Mouse (Mus musculus) frontal cortex, postnatal 36 days (tissue): Measurements from ENCODE around the gene Cpeb4.

Experiments used
- DNase-seq, 2 experiments: peaks; one replicate each; pipeline ENCODE4 v3.0.0; 2022; ENCODE audit warnings: low spot score in 2 of 2

The Cpeb4 gene

DNA sequence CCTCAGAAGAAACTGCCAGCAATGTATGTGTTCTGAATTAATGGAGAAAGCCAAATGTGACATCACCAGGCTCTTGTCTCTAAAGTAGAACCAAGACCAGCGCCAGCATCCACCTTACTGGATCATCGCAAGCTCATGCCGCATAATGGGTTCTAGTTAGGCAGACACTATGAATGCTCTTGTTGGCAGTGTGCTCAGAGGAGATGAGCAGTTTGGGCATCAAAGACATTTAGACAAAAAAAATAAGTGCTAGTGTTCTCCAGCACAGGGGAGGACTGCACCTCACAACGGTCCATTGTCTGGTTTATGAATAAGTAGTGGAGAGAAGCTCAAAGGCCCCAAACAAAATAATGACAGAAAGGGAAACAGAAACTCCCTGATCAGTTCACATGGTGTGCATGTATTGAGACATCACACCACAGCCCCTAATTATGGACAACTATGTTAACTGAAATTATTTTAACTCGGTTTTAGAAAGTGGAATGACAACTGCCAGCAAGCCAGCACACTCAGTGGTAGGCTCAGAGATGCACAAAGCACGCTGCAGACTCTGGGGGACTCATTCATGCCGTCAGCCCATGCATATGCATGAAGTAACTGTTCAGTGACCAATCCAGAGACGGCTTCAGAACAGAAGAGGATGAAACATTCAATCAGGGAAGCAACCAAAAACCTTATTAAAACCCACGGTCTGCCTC, 25.1 kb upstream of the Cpeb4 start:
- DNase-seq = no peak

DNA sequence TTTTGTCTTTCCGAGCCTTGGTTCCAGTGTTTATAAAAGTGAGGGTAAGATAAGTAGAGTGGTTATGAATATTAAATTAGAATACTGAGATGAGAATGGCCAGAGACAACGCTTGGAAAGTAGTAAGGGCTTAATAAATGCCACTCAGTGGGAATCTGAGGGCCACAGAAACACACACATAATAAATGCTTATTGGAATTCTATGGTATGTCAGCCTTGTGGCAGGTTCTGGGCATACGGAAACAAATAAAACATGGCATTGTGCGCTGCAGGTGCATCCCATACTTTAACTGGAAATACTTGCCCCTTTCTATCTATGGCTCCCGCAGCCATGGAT, 24.6 kb upstream of the Cpeb4 start:
- DNase-seq = no peak

DNA sequence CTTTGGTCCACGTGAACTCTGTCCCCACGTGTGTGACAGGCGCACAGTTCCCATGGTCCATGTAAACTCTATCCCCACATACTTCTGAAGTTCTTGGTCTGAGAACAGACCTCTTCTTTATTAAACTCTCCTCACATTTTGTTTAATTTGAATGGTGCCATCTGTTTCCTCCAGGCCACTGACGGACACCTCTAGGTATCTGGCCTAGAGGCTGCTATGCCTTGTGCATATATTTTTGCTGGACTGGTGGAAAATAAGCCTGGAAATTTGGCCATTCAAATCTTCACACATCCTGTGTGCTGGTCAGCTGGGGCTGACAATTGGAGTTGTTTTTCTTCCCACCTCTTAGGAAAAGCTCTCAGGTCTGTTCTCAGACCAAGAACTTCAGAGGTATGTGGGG, 23.3 kb upstream of the Cpeb4 start:
- DNase-seq = no peak

DNA sequence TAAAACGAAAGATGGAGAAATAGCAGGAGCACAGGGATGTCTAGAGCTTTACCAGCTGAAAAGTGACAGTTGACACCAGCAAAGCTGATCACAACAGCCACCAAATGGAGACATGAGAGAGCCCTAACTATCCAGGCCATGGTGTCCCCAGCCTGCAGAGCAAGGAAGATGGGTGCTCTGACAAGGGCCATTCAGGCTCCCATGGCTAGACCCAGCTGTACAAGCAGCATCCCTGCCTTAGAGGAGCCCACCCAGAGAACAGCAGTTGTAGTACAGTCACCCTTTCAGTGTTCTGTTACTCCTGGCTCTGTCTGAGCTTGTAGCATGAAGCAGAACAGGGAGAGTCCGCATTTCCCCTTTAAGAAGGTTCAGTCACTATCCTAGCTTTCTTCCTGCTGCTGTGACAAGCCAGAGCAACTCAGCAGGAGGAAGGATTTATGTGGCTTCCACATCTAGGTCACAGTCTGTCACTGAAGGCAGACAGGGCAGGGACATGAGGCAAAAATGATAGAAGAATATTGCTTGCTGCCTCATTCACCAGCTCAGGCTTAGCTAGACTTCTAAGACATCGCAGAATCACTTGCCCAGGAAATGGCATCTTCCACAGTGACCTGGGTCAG, 21.7 kb upstream of the Cpeb4 start:
- no peak for DNase-seq

DNA sequence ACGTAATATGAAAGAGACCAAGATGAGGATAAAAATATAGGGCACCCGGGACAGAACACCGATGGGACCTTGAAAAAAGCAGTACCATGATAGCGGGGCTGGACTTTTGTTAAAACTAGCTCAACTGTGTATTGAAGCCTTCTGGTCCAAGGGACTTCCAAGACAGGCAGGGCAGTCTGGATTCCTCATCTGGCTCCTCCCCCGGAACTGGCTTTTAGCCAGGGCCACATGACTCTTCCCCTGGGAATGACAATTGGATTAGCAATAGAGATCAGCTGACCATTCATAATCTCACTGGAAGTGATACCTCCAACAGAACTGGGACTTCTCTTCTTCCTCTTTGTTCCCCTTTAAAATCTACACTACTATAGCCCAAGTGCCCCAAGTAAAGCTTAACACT, 21.0 kb upstream of the Cpeb4 start:
- no peak for DNase-seq

DNA sequence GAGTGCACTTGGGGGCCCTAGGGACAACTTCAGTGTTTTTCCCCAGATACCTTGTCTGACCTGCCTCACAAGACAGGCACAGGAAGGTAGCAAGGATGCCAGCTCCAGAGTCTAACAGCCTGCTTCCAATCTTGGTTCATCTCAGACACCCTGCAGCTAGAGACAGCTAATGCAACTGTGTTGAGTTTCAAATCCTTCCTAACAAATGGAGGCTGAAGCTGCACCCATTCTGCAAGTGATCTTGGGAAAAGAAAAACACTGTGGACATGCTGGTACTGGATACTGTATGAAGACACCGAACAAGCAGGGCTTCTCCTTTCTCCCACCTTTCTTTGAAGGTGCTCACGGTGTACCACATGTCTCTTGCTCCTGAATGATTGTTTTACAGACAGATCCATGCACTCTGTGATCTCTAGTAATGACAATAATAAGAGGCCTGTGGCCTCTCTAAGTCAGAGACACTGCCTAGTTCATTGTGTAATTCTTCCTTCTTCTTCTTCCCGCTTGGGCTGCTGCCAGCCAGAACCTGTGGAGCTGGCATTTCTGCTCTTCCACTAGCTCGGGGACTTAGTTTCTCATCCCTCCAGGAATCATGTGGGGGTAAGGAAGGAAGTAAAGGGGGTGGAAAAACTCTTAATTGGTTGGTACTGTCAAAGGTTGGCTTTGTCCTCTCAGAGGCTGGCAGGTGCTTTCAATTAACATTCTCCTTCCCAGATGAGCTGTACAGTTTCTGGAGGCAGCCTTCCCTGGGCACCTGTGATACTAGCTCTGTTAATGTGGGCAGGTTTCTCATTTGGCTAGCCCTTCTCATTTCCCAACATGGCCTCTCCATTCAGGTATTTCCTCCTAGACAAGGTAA, 20.1 kb upstream of the Cpeb4 start:
- no peak for DNase-seq

DNA sequence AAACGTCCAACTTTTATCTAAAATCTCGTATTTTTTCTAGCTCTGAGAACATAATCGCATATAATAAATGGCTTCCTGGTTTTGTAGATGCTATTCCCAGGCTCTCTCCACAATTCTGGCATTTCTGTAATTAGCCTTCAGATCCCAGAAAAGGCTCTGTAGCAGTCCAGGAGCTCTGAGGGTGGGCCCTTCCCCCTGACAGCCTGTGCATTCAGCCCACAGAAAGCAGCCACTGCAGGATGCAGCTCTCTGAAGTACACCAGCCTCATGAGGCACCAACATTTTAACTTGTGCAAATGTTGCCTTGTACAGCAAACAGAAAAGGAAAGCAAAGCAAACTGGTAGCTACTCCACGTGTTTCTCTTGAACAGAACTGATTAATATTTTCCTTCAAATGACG, 17.1 kb upstream of the Cpeb4 start:
- DNase-seq = peak in 1 of 2 experiments; percentile 60

DNA sequence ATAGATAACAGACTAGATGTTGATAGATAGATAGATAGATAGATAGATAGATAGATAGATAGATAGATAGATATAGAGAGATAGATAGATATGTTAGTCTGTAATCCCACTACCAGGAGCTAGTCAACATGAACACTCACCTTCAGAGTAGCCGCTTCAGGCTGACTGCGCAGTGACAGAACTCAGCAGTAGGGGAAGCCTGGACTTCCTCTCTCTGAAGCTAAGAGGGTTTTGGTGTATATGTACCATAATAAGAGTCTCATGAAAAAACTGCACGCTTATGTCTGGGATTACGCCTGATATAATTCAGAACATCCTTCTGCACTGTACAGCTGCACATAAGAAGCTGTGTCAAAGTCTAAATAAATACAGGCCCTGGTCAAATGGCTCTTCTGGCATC, 14.5 kb upstream of the Cpeb4 start:
- no peak for DNase-seq

DNA sequence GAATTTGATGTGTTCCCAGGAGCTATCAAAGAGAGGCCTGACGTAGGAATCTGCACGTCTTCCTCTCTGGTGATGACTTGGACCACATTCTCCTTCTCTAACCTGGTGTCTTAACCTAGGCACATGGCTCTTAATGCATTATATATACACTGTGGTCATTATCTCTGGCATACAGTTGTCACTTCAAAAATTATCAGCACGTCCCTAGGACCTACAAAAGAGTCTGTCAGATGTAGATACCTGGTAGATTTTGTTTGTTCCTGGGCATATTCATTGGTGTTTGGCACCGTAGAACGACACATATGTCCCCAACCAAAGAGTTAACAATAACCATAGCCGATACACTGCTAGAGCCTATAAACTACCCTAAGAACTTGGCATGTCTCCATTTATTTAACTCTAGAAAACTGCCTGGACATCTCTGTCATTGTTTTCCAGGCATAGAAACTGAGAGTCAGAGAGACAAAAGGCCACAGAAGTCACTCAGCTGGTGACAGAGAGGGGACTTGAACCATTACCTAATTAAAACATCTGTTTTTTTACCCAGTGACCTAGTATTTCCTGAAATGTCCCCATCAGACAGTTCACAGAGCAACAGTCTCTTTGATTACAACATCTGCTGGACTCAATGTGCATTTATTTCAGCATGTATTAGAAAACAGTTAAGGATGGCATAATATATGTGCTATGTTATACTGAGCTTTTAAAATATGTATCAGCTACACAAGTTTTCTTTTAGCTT, 10.7 kb upstream of the Cpeb4 start:
- DNase-seq = no peak

DNA sequence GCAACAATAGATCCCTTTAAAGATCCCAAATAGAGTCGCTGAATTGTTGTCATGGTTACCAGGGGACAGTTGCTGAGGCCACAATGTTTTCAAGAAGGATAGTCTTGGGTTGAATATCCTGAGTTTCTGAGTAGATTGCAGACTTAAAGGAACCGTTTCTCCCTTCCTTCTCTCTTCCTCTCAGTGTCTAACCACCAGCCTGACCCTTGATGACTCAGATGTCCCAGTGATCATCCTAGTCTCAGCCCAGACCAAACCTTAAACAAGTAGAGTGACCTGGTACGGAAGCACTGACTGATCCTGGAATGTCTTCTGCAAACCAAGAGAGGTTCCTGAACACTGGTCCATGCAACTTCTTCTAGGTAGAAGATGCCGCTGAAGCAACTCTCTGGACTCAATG, 4.0 kb upstream of the Cpeb4 start:
- DNase-seq = no peak

DNA sequence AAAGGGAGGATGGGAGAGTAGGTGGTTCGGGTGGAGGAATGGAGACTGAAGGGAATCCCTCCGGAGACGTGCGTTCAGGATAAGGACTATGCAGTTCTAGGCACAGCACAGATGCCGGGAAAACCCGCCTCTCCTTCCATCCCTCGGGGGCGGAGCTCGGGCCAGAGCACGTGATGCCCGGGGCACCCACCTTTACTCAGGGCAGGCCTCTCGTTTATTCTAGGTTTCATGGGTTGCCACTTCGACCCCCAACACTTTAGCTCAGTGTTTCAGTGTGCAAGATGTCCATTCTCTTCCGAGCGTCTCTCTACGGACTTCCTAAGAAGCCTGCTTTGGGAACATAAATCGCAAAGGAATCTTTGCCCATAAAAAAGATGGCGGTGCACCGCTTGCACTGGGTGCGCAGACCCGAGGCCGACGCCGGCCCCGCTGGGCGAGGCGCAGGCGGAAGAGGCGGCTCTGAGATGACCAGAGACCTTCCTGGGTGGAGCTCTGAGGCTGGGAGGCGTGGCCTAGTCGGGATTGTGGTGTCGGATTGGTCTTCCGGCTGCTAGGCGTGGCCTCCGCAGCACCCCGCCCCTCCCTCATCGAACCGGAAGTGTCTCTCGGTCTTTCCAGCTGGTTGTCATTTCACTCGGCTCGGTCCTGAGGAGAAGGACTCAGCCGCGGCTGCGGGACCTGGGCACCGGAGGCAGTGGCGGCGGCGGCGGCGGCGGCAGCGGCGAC, 1.6 kb upstream of the Cpeb4 start:
- peak; percentile 97 to 99 for DNase-seq

DNA sequence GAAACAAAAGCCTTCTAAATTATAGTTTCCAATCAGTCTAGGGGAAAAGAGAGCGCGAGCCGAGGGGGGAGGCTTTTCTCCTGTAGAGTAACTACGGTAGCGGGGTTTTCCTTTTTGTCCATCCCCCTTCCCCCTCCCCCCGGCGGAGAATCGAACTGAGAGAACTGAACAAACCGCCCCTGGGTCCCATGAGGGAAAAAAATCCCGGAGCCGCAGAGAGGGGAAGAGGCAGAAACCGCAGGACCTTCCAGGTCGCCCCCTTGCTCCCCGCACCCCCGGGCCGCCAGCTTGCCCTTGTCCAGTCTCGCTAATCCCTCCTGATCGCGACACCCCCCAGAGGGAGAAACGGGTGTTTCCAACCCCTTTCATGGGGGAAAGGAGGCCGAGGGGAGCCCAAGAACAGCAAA, 873 bp upstream of the Cpeb4 start:
- DNase-seq = peak; percentile 33 to 50

DNA sequence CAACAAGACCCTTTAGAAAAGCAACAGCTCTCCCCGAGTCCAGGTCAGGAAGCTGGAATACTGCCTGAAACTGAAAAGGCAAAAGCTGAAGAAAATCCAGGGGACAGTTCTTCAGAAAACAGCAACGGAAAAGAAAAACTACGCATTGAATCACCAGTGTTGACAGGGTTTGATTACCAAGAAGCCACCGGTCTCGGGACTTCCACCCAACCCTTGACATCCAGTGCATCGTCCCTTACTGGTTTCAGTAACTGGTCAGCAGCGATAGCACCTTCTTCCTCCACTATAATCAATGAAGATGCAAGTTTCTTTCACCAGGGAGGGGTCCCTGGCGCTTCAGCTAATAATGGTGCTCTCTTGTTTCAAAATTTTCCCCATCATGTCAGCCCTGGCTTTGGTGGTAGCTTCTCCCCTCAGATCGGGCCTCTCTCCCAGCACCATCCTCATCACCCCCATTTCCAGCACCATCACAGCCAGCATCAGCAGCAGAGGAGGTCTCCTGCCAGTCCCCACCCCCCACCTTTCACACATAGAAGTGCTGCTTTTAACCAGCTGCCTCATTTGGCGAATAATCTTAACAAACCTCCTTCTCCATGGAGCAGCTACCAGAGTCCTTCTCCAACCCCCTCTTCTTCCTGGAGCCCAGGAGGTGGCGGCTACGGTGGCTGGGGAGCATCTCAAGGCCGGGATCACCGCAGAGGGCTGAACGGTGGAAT, 693 bp downstream of the Cpeb4 start:
- DNase-seq = peak; percentile 49 to 57

DNA sequence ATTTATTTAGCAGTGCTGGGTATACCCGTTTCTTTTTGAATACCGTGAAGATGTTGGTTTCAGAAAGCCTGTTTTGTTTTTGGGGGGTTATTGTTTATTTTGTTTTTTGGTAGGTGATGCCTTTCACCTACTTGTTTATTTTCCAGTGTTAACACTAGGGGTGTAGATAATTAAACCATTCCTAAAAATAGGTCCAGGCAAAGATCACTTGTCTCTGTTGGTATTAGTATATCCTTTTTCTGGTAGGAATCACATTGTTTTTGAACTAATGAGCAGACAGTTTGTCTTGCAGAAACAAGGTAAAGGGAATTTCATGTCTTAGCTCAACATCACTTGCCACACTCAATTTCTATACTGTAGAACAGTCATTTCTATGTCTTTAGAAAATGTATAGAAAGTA, 2.1 kb downstream of the Cpeb4 start:
- DNase-seq = no peak

DNA sequence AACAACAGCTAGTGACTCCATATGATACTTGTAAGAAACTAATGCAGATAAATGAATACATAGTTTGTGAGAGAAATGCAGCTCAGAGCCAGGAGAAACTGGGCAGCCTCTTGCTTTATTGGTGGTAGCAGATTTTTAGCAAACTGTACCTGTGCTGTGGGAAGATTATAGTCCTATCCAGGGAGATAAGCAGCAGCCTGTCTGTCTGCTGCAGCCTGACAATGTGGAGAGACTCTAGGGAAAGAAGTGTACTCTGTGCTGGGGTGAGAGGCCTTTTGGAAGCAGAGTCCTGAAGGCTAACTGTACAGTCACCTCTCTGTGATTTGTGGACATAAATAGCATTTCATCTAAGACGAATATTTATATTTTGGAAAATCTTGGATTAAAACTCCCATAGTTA, 11.7 kb downstream of the Cpeb4 start:
- no peak for DNase-seq

DNA sequence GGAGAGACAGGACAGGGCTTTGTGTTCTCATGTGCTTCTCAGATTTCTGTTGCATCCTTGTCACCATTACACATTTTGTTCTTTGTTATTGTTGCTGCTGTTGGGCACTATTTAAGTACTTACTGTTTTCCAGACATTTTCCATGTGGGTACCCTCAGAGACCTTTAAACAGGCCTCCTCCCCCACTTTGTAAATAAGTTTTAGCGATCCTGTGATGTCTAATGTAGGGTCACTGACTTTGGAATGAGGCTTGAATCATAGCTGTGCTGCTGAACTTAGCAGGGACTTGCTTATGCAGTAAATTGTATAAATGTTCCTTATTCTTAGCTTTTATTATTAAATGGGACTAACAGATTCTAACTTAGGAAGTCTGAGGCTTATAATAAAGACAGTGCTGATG, 13.8 kb downstream of the Cpeb4 start:
- no peak for DNase-seq

DNA sequence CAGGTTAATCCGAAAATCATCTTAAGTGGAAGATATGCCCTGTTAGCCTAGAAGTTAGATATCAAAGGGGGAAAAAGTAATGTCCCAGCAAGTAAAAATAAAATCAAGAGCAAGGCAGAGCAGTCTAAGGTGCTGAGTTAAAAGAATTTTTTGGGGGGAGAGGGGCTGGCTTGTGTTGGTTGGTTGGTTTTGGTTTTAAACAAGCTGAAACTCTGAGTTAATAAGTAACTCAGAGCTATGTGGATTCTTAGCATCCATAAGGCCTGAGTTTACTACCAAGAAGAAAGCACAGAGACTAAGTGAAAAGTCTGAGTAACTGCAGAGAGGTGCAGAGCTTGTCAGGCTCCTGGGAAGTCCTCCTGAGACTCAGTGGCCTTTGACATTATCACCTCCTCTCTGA, 16.2 kb downstream of the Cpeb4 start:
- no peak for DNase-seq

DNA sequence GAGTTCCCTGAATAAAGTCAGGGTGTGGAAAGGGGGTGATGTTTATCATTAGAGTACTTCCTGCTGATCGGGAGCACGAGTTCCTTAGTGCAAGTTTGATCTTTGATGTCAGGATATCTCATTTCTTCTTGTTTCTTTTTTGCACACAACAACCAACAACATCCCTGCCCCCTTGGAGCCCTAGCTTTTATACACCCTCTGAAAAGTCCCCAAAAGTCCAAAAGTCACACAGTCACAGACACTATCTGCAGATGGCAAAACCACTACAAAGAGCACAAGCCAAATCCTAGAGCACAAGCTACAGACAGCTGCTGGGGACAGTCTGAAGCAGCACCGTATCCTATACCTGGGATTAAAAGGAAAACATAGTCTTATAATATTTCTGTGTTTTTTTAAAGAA, 20.1 kb downstream of the Cpeb4 start:
- DNase-seq = no peak

DNA sequence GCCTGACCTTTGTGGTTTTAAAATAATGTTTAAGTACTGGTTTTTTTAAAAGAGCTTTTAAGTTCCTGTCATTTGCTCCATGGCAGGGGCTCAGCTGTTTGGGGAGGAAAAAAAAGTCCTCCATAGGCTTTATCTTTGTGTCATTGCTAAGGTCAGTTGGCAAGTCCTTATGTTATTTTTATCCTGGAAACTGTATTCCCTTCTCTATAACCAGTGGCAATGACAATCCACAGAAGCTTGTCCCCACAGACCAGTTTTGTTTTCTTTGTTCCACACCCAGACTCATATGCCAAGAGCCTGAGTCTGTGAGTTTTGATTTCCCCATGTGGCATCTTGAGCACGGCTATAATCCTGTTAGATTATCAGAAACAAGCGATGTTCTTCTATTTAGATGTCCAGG, 21.6 kb downstream of the Cpeb4 start:
- no peak for DNase-seq

DNA sequence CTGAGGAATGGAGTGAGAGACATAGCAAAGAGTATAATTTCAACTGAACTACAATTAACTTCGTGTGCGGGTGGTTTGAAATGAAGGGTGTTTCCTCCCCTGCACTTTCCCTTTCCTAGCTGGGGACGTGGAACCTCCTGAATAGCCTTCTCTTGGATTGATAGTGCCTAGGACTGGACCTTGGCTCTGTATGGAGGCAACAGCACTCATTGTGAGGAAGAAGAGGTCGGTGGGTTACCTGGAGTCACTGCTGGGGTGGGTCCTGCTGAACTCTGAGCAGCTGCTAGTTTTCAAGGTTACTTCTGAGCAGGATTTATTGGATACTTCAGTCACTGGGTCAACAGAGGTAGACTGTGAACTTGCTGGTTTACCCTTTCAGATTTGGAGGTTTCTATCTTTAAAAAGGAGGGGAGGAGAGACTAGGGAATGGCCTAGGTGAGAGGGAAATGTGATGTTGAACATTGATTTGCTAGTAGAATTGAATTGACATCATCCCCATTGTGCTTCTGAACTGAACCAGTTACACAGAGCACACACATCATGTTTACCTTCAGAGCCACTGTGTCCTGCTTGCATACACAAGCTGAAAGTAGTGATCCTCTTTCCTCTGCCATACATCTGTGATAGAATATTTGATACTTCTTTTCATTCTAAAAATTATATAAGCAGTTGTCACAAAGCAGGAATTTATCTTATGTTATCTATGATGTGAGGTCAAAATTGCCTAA, 24.2 kb downstream of the Cpeb4 start:
- no peak for DNase-seq
